Mouse (Mus musculus) kidney, postnatal 10 days (tissue): ENCODE data around the gene 1700024P04Rik.
"Not testable (repeated sequence)": the region's sequence is repeated elsewhere in the genome, so short reads cannot be mapped to it uniquely, and the experiment has no call there.

ENCODE experiments used
- DNase-seq: peaks from one replicate; pipeline ENCODE4 v3.0.0; 2021; ENCODE audit warnings: mixed read lengths

Gene 1700024P04Rik

GRCm38 (mm10) chr13:98984465-98984864 is at the start of gene 1700024P04Rik:
1700024P04Rik (minus strand) TSS chr13:98984565.
- no peak for DNase-seq

- no peak for DNase-seq
Measured at GRCm38 (mm10) chr13:99031223-99032216, 47.2 kb upstream of the 1700024P04Rik start.

- no peak for DNase-seq
Measured at GRCm38 (mm10) chr13:99030579-99031200, 46.3 kb upstream of the 1700024P04Rik start.

GRCm38 (mm10) chr13:99025268-99025667 is 40.9 kb upstream of the 1700024P04Rik start:
- DNase-seq, result peak; percentile 47

GRCm38 (mm10) chr13:99022036-99022435 is 37.7 kb upstream of the 1700024P04Rik start:
- no peak for DNase-seq

- no peak for DNase-seq
Measured at GRCm38 (mm10) chr13:99021181-99021580, 36.8 kb upstream of the 1700024P04Rik start.

- DNase-seq, result no peak
Measured at GRCm38 (mm10) chr13:99019831-99020669, 35.7 kb upstream of the 1700024P04Rik start.

- DNase-seq, result peak; percentile 44
Measured at GRCm38 (mm10) chr13:99018526-99019201, 34.3 kb upstream of the 1700024P04Rik start.

- no peak for DNase-seq
Measured at GRCm38 (mm10) chr13:99016696-99017095, 32.3 kb upstream of the 1700024P04Rik start.

DNA sequence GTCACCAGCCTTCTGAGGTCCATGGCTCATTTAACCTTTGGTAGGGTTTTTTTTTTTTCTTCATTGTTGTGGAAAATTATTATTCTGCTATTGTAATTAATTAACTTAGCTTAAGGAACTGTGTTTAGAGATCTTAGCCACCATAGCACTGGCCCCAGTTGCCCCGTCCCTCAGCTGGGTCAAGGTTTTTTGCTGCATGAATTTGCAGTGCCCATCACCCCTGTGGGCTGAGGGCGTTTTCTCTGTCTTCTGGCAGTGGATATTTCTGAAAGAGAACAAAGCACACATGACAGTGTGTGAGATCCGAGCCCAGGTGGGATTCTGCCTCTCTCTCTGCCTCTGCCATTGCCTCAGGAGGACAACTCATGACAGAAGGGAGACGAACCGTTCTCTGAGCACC is 28.5 kb upstream of the 1700024P04Rik start:
- DNase-seq, result peak; percentile 48

DNA sequence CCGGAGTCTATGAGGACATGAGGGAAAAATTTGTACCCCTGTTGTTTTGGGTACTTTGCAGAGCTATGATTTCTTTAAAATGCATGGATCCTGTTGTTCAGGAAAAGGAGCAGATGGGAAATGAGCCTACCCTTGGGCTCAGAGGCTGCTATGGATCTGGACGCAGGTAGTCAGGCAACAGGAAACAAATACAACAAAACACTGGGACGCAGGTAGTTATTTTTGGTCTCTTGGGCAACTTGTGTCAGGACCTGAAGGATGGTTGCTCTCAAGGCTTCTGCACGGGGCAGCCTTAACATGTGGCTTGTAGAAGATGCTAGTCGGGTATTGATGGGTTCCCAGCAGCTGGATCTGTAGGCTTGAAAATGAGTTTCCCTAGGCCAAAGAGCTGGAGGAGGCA is 23.6 kb upstream of the 1700024P04Rik start:
- DNase-seq, result no peak

GRCm38 (mm10) chr13:99006389-99007099 is 22.2 kb upstream of the 1700024P04Rik start:
- DNase-seq, result no peak

GRCm38 (mm10) chr13:99001652-99002051 is 17.3 kb upstream of the 1700024P04Rik start:
- DNase-seq, result not testable (repeated sequence)

DNA sequence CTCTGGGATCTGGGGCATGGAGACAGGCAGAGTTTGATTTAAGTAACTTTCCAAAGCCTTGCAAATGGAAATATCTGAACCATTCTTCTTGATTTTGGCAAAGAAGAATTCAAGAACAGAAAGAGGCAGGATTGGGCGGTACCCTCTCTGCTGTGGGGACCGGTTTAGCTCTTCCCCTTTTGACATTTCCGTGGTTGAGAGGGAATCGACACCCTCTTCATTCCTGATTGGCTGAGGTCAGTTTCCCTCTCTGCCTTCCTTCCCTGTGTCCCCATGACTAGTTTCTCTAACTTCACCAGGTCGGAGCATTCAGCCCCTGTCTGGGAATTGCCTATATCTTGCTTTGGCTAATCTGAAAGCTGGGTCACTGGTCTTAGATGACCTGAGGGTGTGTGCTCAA is 12.7 kb upstream of the 1700024P04Rik start:
- DNase-seq, result no peak

DNA sequence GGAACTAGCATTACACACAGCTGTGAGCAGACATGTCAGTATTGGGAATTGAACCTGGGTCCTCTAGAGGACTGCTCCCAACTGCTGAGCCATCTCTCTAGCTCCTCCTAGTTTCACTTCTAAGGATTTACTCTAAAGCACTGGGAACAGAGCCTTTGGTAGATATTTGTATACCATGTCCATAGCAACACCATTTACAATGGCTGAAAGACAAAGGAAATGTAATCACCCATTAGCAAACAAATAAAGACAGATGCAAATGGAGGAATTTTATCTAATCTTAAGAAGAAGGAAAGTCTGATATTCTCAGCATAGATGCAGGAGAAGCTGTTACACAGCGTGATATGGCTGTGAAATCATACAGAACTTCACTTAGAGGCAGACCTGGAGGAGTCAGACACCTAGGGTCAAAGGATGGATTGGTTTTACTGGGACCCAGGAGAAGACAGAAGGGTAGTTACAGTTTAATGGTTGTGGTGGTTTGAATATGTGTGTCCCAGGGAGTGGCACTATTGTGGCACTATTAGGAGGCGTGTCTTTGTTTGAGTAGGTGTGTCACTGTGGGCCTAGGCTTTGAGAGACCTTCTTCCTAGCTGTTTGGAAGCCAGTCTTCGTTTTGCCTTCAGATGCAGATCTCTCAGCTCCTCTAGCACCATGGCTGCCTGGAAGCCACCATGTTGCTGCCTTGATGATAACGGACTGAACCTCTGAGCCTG is 7.1 kb downstream of the 1700024P04Rik start:
- DNase-seq, result no peak

DNA sequence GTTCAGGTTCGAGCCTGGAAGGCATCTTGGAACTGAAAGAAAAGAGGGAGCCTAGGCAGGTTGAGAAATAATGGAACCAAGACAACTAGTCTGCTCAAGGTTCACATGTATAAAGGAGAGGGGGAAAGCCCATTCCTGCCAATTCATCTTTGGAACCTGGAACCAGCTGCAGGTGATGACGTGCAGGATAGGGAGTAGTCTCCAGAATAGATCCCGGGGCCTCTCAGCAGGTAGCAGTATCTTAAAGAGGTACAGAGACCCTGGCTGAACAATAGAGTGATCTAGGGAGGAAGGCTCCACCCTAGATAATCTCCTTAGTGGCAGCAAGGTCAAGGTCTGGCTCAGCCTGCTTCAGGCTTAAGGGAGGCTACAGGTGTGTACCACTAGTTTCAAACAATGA is 8.3 kb downstream of the 1700024P04Rik start:
- DNase-seq, result not testable (repeated sequence)

DNA sequence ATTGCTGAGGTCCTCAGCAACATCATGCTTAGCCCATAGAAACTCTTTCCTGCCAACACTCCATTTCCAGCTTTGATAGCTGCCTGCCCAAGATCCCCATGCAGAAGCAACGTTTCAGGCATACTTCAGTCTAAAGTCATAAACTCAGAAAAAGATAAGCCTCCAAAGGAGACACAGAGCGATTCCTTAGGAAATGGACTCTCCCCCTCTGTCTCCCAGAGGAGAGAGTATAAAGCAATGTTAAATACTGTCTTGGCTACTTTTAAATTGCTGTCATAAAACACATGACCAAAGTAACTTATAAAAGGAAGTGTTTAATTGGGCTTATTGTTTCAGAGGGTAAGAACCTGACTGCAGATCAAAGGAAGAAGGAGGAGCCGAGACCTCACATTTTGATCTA is 12.3 kb downstream of the 1700024P04Rik start:
- DNase-seq, result no peak

- DNase-seq, result no peak
Measured at GRCm38 (mm10) chr13:98971641-98972040, 12.7 kb downstream of the 1700024P04Rik start.

GRCm38 (mm10) chr13:98968517-98968916 is 15.8 kb downstream of the 1700024P04Rik start:
- no peak for DNase-seq

GRCm38 (mm10) chr13:98967942-98968341 is 16.4 kb downstream of the 1700024P04Rik start:
- DNase-seq, result no peak

GRCm38 (mm10) chr13:98966583-98966982 is 17.8 kb downstream of the 1700024P04Rik start:
- no peak for DNase-seq
